Comparison of ENCODE assay signal across 16 mouse cellular contexts in the genomic region with DNA sequence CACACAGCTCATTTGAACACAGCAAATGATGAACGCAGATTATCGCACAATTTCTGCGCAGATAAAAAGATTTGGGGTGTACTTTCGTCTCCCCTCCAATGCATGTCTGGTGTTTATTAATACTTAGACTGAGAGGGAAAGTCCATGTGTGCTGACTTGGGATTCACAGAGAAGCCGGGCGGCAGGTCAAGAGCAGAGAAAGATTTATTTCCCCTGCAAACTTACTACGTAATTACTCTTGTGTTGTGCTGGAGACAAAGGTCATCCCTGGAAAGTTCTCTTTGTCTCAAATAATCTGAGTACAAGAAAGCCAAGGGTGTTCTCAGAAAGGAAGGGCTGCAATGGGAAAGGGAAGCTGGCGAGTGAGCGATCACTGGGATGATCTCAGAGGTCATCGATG.
A peak's percentile ranks its signal among the peaks of the same experiment; 100 is the strongest.
DNase-seq lines count a peak whose midpoint lies in the region.
"Had no signal": no experiment of that assay in that cellular context is flagged by ENCODE, and none has a peak within 500 bp of the region (broad histone marks: within the 10 kb centered on the region; RNA-seq: fewer than 3 reads in every experiment).

No protein-coding gene starts in this region.

- peak; percentile 53 for DNase-seq in heart, adult 11 months
- DNase-seq in heart, postnatal 10 days = no peak
- DNase-seq in R1 (ENCODE audit: low read depth, low spot score) = peak; percentile 41
- peak; percentile 22 to 31 for DNase-seq in adrenal gland, postnatal 36 days
- DNase-seq in kidney, postnatal 36 days = peak; percentile 4 to 7
- no peak for DNase-seq in layer of hippocampus, postnatal 10 days (ENCODE audit: low spot score in 2 of 2)
- no peak for DNase-seq in urinary bladder, postnatal 14 days (ENCODE audit: low spot score)
- DNase-seq: B cell, adult 2 months; cerebellum, adult 18-20 months; gastrocnemius, postnatal 25 days; heart, postnatal 14 days; layer of hippocampus, postnatal 36 days; liver; liver, postnatal 0 days; lung, postnatal 14 days; spleen, adult 18-20 months had no signal

- intact Hi-C loops in heart, postnatal 10 days (cut with DNase I) = no loop called here

Comparison
In these comparisons a context has a peak if more than half of its experiments do, and no peak if none do; other contexts are left out.
1. DNase-seq: peak in heart, adult 11 months (single experiment), R1 (single experiment), adrenal gland, postnatal 36 days (2 of 2) and kidney, postnatal 36 days (2 of 2); none in heart, postnatal 10 days (0 of 2), layer of hippocampus, postnatal 10 days (0 of 2) and urinary bladder, postnatal 14 days (single experiment).